Mouse (Mus musculus) hindlimb bud, embryonic 11.5 days (tissue): ENCODE results near the gene Vsx1.
A peak's percentile ranks its signal among the peaks of the same experiment; 100 is the strongest.

Source experiments
- DNase-seq: peaks from one replicate; pipeline ENCODE4 v3.0.0-alpha.2; 2012; ENCODE audit warnings: low read depth, low spot score; ENCODE audit errors: extremely low spot score

The Vsx1 gene

GRCm38 (mm10) chr2:150689223-150689800, at the start of gene Vsx1:
Gene Vsx1 (minus strand): TSS chr2:150689360.
- no peak for DNase-seq

GRCm38 (mm10) chr2:150737881-150738280, 48.7 kb upstream of the Vsx1 start:
- DNase-seq = no peak

DNA sequence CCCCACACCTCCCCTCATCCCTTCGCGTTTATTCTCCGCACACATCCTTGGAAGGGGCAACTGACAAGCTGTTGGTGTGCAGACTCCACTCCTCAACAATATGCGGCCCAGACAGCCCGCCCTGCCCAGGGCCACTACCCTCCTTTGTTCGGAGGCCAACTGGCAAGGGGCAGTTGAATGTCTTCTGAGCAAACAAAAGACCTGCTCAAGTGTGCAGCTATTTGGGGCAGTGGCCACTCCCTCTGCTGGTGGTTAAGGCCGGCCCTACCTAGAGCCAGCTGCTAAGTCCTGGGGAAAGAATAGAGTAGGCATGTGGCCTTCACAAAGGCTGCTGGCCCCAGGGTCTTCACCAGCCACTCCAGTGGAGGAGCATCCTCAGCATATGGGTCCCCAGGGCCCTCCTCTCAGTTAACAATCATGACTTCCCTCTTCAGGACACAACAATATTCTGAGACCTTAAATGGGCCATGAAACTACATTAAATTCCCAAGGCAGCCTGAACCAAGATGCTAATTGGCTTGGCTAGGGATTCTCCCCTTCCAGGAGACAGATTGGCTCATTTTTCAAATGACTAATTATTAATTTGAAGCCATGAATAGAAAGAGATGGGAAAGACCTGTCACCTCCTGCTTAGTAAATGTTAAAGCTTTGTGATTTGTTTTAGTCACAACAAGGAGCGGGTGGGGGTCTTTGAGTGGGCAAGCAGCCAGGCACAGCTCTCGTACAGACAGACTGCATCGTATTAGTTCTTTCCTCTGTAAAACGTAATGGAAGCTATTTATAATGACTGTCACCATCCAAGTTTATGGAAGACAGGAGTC, 46.8 kb upstream of the Vsx1 start:
- no peak for DNase-seq

- no peak for DNase-seq
These were observed 23.1 kb upstream of the Vsx1 start for GRCm38 (mm10) chr2:150712167-150712674.

DNA sequence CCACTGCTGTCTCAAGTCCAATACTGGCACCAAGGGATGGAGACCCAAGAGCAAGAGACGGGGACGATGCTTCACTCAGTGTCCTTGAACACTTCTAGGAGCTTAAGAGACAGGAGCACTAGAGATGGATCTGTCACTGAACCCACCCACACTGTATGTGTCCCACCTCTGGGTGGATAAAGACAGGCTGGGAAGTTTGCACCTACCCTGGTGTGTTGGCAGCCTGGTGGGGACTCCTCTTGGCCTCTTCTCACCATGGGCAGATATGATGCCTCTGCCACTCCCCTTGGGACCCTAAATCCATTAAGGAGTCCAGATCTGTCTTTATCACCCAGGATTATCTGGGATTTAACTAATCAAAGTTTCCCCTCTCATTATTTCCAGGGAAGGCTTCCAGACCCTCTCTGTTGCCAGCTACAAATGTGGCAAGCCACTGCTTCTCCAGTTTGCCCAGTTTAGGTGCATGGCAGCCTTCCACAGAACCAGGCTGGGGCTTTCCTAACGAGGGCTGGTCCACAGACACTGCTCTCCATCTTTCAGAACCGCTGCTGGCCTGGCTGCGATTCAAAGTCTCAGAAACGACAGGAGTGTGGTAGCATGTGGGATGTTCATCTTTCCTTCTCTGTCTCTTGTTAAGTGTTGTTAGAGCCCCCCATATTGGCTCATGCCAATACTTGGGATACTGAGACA, 2.5 kb upstream of the Vsx1 start:
- DNase-seq = no peak

GRCm38 (mm10) chr2:150690216-150690615, 1.1 kb upstream of the Vsx1 start:
- no peak for DNase-seq

- no peak for DNase-seq
These were observed 496 bp downstream of the Vsx1 start for GRCm38 (mm10) chr2:150688541-150689186.

GRCm38 (mm10) chr2:150687871-150688540, 1.2 kb downstream of the Vsx1 start:
- no peak for DNase-seq

DNA sequence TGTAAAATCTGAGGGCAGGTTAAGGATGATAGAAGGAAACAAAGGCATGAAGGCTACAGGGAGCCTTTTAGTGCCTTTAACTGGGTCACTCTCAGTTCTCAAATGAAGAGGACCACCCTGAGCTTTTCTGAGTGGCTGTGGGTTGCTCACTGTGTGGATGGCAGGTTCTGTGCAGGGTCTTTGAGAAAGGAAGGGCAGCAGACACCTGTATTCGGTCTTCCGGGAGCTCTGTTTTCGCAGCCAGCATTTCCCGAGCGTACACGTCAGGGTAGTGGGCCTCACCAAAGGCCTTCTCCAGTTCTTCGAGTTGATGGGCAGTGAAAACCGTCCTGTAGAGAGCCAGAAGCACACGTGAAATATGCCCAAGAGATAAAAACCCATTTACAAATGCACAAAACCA, 3.8 kb downstream of the Vsx1 start:
- DNase-seq = no peak

GRCm38 (mm10) chr2:150684451-150684850, 4.7 kb downstream of the Vsx1 start:
- DNase-seq = no peak

DNA sequence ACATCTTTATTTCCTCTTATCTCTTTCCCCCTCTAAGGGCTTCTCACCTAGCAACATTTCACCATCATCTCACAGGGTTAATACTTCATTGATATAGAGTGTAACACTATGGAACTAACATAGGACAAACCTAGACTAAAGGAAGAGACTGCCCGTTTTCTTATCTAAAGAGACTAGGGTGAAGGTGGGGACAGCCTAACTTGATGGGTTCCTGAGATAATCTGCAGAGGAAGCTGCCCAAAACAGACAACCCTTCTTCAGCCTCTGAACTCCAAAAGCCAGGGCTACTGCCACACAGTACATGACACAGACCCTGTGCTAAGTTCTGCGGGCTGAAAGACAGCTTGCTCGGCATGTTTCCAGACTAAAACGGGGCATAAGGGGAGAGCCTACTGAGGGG, 7.6 kb downstream of the Vsx1 start:
- DNase-seq = no peak

DNA sequence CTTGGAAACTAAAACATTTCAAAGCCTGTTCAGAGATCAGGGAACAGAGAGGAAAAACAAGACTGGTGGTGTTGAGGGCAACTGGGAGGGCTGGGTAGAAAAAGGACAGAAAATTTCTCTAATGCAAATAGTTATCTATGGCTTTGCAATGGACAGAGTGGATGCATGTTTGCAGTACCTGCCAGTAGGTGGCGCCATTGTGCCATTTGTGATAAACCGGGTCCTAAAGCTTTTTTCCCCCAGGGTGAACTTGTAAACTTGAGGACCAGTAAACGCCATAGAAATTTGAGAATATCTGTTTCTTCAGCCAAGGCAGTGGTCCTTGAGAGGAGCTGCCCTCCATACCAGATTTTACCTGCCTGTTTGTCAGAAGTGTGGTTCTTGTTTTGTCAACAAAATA, 10.8 kb downstream of the Vsx1 start:
- DNase-seq = peak; percentile 79

DNA sequence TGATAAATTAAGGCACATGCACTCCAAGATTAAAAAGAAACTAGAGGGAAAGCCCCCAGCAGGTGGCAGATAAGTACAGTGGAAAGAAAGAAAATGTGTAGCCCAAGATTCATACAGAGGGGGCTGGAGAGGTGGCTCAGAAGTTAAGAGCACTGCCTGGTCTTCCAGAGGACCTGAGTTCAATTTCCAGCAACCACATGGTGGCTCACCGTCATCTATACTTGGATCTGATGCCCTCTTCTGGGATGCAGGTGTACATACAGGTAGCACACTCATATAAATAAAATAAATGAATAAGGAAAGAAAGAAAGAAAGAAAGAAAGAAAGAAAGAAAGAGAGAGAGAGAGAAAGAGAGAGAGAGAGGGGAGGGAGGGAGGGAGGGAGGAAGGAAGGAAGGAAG, 13.6 kb downstream of the Vsx1 start:
- DNase-seq = no peak

DNA sequence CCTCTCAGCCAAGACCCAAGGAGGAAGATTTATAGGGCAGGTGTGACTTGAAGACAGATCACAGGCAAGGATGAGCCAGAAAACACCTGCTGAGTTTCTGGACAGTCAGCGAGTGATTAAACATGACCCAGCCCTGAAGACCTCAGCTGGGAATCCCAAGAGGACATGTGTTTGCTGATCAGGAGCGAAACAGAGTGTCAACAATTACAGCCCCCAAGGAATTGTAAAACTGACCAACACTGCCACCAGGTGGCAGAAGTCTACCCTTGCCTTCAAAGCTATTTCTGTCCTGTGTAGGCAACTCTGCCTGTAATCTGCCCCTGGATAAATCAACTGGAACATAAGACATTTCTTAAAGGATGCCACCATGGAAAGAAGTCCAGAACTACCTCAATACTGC, 14.3 kb downstream of the Vsx1 start:
- peak; percentile 80 for DNase-seq

GRCm38 (mm10) chr2:150673929-150674328, 15.2 kb downstream of the Vsx1 start:
- DNase-seq = no peak

- DNase-seq = no peak
These were observed 17.4 kb downstream of the Vsx1 start for GRCm38 (mm10) chr2:150671609-150672290.

- DNase-seq = no peak
These were observed 18.2 kb downstream of the Vsx1 start for GRCm38 (mm10) chr2:150670926-150671325.

DNA sequence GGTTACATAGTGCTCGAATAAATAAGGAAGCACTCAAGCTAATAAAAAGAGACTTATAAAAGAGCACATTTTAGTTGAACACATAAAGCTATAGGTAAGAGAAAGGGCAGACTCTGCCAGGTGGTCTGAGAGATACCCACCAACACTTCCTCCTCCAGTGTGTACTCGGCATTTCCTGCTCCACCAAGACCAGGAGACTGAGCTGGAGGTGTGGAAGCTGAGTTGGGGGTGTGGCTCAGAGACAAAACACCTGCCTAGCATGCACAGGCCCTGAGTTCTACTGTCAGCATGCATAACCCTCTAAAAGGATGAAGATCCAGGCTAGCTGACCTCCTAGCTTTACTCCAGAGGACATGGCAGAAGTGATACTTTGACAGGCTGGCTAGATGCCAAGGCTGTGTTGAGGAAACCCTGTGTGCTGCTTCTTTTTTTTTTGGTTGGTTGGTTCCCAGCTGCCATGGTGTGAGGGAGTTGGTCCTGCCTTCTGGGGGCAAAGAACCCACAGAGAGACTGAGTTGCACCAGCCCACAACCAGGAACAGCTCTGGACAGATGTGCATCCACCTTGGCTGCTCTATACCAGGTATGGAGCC, 19.6 kb downstream of the Vsx1 start:
- DNase-seq = no peak

DNA sequence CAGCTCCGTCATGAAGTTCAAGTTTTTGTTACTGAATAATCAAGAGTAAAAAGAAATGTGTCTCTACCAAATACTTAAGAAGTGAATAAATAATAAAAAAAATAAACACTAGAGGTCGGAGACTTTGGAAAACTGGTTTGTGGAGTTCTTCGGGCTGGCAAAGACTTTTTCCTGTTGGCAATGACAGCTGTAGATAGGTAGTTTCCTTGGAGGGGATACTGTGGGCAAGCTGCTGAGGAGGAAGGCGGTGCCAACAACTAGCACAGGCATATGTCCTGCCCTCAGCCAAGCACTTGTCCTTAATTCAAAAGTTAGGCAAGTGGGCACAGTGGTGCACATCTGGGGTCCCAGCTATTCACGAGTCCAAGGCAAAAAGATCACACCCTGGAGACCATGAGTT, 20.2 kb downstream of the Vsx1 start:
- DNase-seq = no peak
